Mouse (Mus musculus) intestine, embryonic 16.5 days (tissue): ENCODE measurements at regions not wholly inside any gene's neighbourhood (a gene's known extent, or its start where the extent isn't known, plus 50 kb on each side); places are given as distances from the start of the nearest gene placed in this dataset.

ENCODE experiments used
- ATAC-seq: fragments of 200-750 bp; cut with Nextera tagmentation; 2 replicates; pipeline ENCODE4 v1.8.0; 2017; ENCODE audit warnings: moderate TSS enrichment, moderate library complexity
- H3K27ac ChIP-seq: fragments of 300-500 bp; sonication (generic); 2 replicates; pipeline ENCODE4 v1.5.1; 2014; ENCODE audit warnings: mild to moderate bottlenecking, low read length
- H3K27me3 ChIP-seq: fragments of 300-500 bp; sonication (generic); replicated peaks from 2 replicates; pipeline ENCODE4 v1.6.1; 2014; ENCODE audit warnings: low read length, control low read depth, mixed read lengths; ENCODE audit not compliant: control insufficient read depth, insufficient read depth
- H3K36me3 ChIP-seq: fragments of 300-500 bp; sonication (generic); 2 replicates; pipeline ENCODE4 v1.6.1; 2014; ENCODE audit warnings: low read length, control low read depth; ENCODE audit not compliant: control insufficient read depth, insufficient read depth
- H3K4me1 ChIP-seq: fragments of 300-500 bp; sonication (generic); 2 replicates; pipeline ENCODE4 v1.6.1; 2014; ENCODE audit warnings: low read length, control low read depth, mixed read lengths; ENCODE audit not compliant: control insufficient read depth, insufficient read depth
- H3K4me2 ChIP-seq: fragments of 300-500 bp; sonication (generic); 2 replicates; pipeline ENCODE4 v1.6.1; 2014; ENCODE audit warnings: low read depth, low read length, control low read depth
- H3K4me3 ChIP-seq: fragments of 300-500 bp; sonication (generic); 2 replicates; pipeline ENCODE4 v1.5.1; 2014; ENCODE audit warnings: mild to moderate bottlenecking, low read length
- H3K9ac ChIP-seq: fragments of 300-500 bp; sonication (generic); 2 replicates; pipeline ENCODE4 v1.6.1; 2014; ENCODE audit warnings: low read depth, low read length
- H3K9me3 ChIP-seq: fragments of 300-500 bp; sonication (generic); 2 replicates; pipeline ENCODE4 v1.6.1; 2016; ENCODE audit warnings: low read length, control low read depth; ENCODE audit not compliant: control insufficient read depth
- WGBS: fragments of 180-500 bp; shearing (Covaris S2); extraction: QIAGEN DNeasy Blood & Tissue Kit; methylation state at CpG from one replicate; pipeline ENCODE4 v1.1.7; 2014; 5-methylcytosine and 5-hydroxymethylcytosine counted together

GRCm38 (mm10) chr9:41785131-41785530 is 339.0 kb downstream of the Sorl1 start:
- ATAC-seq, result no peak
- Histone ChIP-seq H3K4me3 (no peak overlapping the region), H3K27ac (no peak overlapping the region), H3K9me3 (no peaks in the 10 kb centered on the region), H3K36me3 (no peaks in the 10 kb centered on the region), H3K9ac (no peak overlapping the region), H3K27me3 (no peaks in the 10 kb centered on the region), H3K4me1 (0 out of 2 replicates have a peak, but pooled peaks cover 3% of the 10 kb centered on the region), H3K4me2 (no peak overlapping the region)
- WGBS, result 51% methylated on average over 3 of the region's 3 CpGs

- Histone ChIP-seq H3K4me2 (no peak overlapping the region), H3K4me1 (no peaks in the 10 kb centered on the region), H3K27ac (no peak overlapping the region), H3K36me3 (no peaks in the 10 kb centered on the region), H3K9ac (no peak overlapping the region), H3K9me3 (no peaks in the 10 kb centered on the region), H3K4me3 (no peak overlapping the region), H3K27me3 (no peaks in the 10 kb centered on the region)
- WGBS, result 87% methylated on average over 8 of the region's 8 CpGs
- ATAC-seq, result no peak
Observed at GRCm38 (mm10) chr9:41772281-41772902, 351.7 kb downstream of the Sorl1 start.

- Histone ChIP-seq H3K36me3 (no peaks in the 10 kb centered on the region), H3K9ac (no peak overlapping the region), H3K27ac (no peak overlapping the region), H3K9me3 (no peaks in the 10 kb centered on the region), H3K4me3 (no peak overlapping the region), H3K27me3 (no peaks in the 10 kb centered on the region), H3K4me2 (no peak overlapping the region), H3K4me1 (peaks cover 4% of the 10 kb centered on the region; the same call in 1 of the 2 replicates)
- no peak for ATAC-seq
- 70% methylated on average over 1 of the region's 1 CpGs for WGBS
Observed at GRCm38 (mm10) chr9:41771276-41771675, 352.8 kb downstream of the Sorl1 start.

GRCm38 (mm10) chr9:41768316-41768715 is 355.8 kb downstream of the Sorl1 start:
- H3K4me3 ChIP-seq, result no peak overlapping the region
- no peak overlapping the region for H3K4me2 ChIP-seq
- no peaks in the 10 kb centered on the region for H3K36me3 ChIP-seq
- H3K4me1 ChIP-seq, result peaks cover 6% of the 10 kb centered on the region; the same call in 1 of the 2 replicates
- H3K27me3 ChIP-seq, result no peaks in the 10 kb centered on the region
- no peaks in the 10 kb centered on the region for H3K9me3 ChIP-seq
- no peak overlapping the region for H3K9ac ChIP-seq
- ATAC-seq, result no peak
- H3K27ac ChIP-seq, result no peak overlapping the region
- 85% methylated on average over 3 of the region's 3 CpGs for WGBS

- H3K9ac ChIP-seq, result no peak overlapping the region
- H3K4me3 ChIP-seq, result no peak overlapping the region
- peak overlapping the region; percentile 7; the same call in 1 of the 2 replicates for H3K27ac ChIP-seq
- no peak overlapping the region for H3K4me2 ChIP-seq
- H3K9me3 ChIP-seq, result no peaks in the 10 kb centered on the region
- ATAC-seq, result peak; percentile 65
- WGBS, result 23% methylated on average over 4 of the region's 4 CpGs
- no peaks in the 10 kb centered on the region for H3K27me3 ChIP-seq
- H3K36me3 ChIP-seq, result no peaks in the 10 kb centered on the region
- H3K4me1 ChIP-seq, result peaks cover 6% of the 10 kb centered on the region; the same call in 1 of the 2 replicates
Observed at GRCm38 (mm10) chr9:41766533-41766920, 357.6 kb downstream of the Sorl1 start.

- 77% methylated on average over 6 of the region's 6 CpGs for WGBS
- no peak overlapping the region for H3K9ac ChIP-seq
- ATAC-seq, result no peak
- peak overlapping the region; percentile 7; the same call in 1 of the 2 replicates for H3K27ac ChIP-seq
- no peaks in the 10 kb centered on the region for H3K27me3 ChIP-seq
- H3K4me2 ChIP-seq, result no peak overlapping the region
- peaks cover 6% of the 10 kb centered on the region; the same call in 1 of the 2 replicates for H3K4me1 ChIP-seq
- H3K4me3 ChIP-seq, result no peak overlapping the region
- no peaks in the 10 kb centered on the region for H3K9me3 ChIP-seq
- H3K36me3 ChIP-seq, result no peaks in the 10 kb centered on the region
Observed at GRCm38 (mm10) chr9:41765816-41766532, 358.1 kb downstream of the Sorl1 start.

GRCm38 (mm10) chr9:41761050-41761576 is 363.0 kb downstream of the Sorl1 start:
- Histone ChIP-seq H3K4me3 (no peak overlapping the region), H3K27me3 (no peaks in the 10 kb centered on the region), H3K9ac (no peak overlapping the region), H3K4me1 (peaks cover under 1% of the 10 kb centered on the region; the same call in 1 of the 2 replicates), H3K27ac (no peak overlapping the region), H3K36me3 (no peaks in the 10 kb centered on the region), H3K4me2 (no peak overlapping the region), H3K9me3 (no peaks in the 10 kb centered on the region)
- WGBS, result 41% methylated on average over 3 of the region's 3 CpGs
- no peak for ATAC-seq

- Histone ChIP-seq H3K9me3 (no peaks in the 10 kb centered on the region), H3K27ac (no peak overlapping the region), H3K4me1 (no peaks in the 10 kb centered on the region), H3K9ac (no peak overlapping the region), H3K27me3 (no peaks in the 10 kb centered on the region), H3K36me3 (no peaks in the 10 kb centered on the region), H3K4me2 (no peak overlapping the region), H3K4me3 (no peak overlapping the region)
- ATAC-seq, result no peak
- 68% methylated on average over 6 of the region's 6 CpGs for WGBS
Observed at GRCm38 (mm10) chr9:41754434-41755002, 369.6 kb downstream of the Sorl1 start.

- Histone ChIP-seq H3K4me3 (no peak overlapping the region), H3K4me2 (no peak overlapping the region), H3K36me3 (no peaks in the 10 kb centered on the region), H3K9ac (no peak overlapping the region), H3K27me3 (no peaks in the 10 kb centered on the region), H3K9me3 (no peaks in the 10 kb centered on the region), H3K4me1 (no peaks in the 10 kb centered on the region), H3K27ac (peak overlapping the region; percentile 14; the same call in 1 of the 2 replicates)
- WGBS, result 69% methylated on average over 5 of the region's 5 CpGs
- ATAC-seq, result peak; percentile 97
Observed at GRCm38 (mm10) chr9:41745979-41746647, 378.0 kb downstream of the Sorl1 start.
